Mouse (Mus musculus): Measurements from ENCODE around the gene Nalcn. TPM values are rescaled to one million over a fixed set of nuclear protein-coding genes. Genes with fewer than 3 reads are reported as not detected.

Gene Nalcn
- polyA plus RNA-seq, 1 experiment from 2014 or later = 4.2 TPM

Other genes starting within 250 kb of the Nalcn start
- 0.45 and 1.3 TPM in 2 replicates for gene Itgbl1, start 32.8 kb upstream of the Nalcn start, polyA plus RNA-seq (2014; fragmentation: Nextera tagmentation; extraction: Ambion mirVana)

Data from forebrain, embryonic 11.5 days (tissue).